Mouse (Mus musculus) embryonic facial prominence, embryonic 11.5 days (tissue): ENCODE measurements around the gene Chst3. TPM values are rescaled to one million over a fixed set of nuclear protein-coding genes. Genes with fewer than 3 reads are reported as not detected.

Experiments used
- ATAC-seq: fragments of 200-750 bp; cut with Nextera tagmentation; replicated peaks from 2 replicates; pipeline ENCODE4 v1.8.0; 2017; ENCODE audit warnings: low read depth; ENCODE audit not compliant: insufficient number of reproducible peaks, low FRiP score, low TSS enrichment
- DNase-seq: peaks from one replicate; pipeline ENCODE4 v3.0.0-alpha.2; 2015; ENCODE audit warnings: low spot score
- H3K27ac ChIP-seq: fragments of 300-500 bp; sonication (generic); replicated peaks from 2 replicates; pipeline ENCODE4 v1.5.1; 2014; ENCODE audit warnings: mild to moderate bottlenecking, low read depth, low read length, control low read depth
- H3K27me3 ChIP-seq: fragments of 300-500 bp; sonication (generic); 2 replicates; pipeline ENCODE4 v1.6.1; 2014; ENCODE audit warnings: mild to moderate bottlenecking, low read length, moderate library complexity, mixed read lengths; ENCODE audit not compliant: control insufficient read depth, insufficient read depth
- H3K36me3 ChIP-seq: fragments of 300-500 bp; sonication (generic); replicated peaks from 2 replicates; pipeline ENCODE4 v1.6.1; 2014; ENCODE audit warnings: low read depth, mild to moderate bottlenecking, low read length, moderate library complexity, mixed read lengths; ENCODE audit not compliant: control insufficient read depth, insufficient read depth
- H3K4me1 ChIP-seq: fragments of 300-500 bp; sonication (generic); 2 replicates; pipeline ENCODE4 v1.6.1; 2014; ENCODE audit warnings: low read length, mixed read lengths; ENCODE audit not compliant: control insufficient read depth, insufficient read depth
- H3K4me2 ChIP-seq: fragments of 300-500 bp; sonication (generic); 2 replicates; pipeline ENCODE4 v1.6.1; 2014; ENCODE audit warnings: low read depth, mild to moderate bottlenecking, control low read depth, low read length, moderate library complexity
- H3K4me3 ChIP-seq: fragments of 300-500 bp; sonication (generic); 2 replicates; pipeline ENCODE4 v1.5.1; 2014; ENCODE audit warnings: low read depth, low read length, control low read depth
- H3K9ac ChIP-seq: fragments of 300-500 bp; sonication (generic); replicated peaks from 2 replicates; pipeline ENCODE4 v1.6.1; 2014; ENCODE audit warnings: mild to moderate bottlenecking, control low read depth, low read length
- H3K9me3 ChIP-seq: fragments of 300-500 bp; sonication (generic); replicated peaks from 2 replicates; pipeline ENCODE4 v1.6.1; 2016; ENCODE audit warnings: mild to moderate bottlenecking, low read length, inconsistent platforms, mixed read lengths; ENCODE audit not compliant: control insufficient read depth
- WGBS: fragments of 180-500 bp; shearing (Covaris S2); extraction: QIAGEN DNeasy Blood & Tissue Kit; methylation state at CpG from one replicate; pipeline ENCODE4 v1.1.7; 2014; 5-methylcytosine and 5-hydroxymethylcytosine counted together
- polyA plus RNA-seq: library from polyadenylated mRNA; unstranded; fragments of >200 nt; fragmentation: Nextera tagmentation; extraction: Ambion mirVana; gene quantifications from 2 replicates; pipeline ENCODE4 v1.2.1, GENCODE M21; 2014

The Chst3 gene
- polyA plus RNA-seq, result 0.86 and 1.4 TPM in 2 replicates

- Histone ChIP-seq H3K4me1 (no peaks in the 10 kb centered on the region; the same call in 1 of the 2 replicates), H3K27ac (0 out of 2 replicates have a peak within 1 kb of the TSS, but pooled peaks have one; percentile 8), H3K9ac (peak within 1 kb of the TSS; percentile 76), H3K27me3 (no peaks in the 10 kb centered on the region; the same call in 1 of the 2 replicates), H3K36me3 (no peaks in the 10 kb centered on the region), H3K9me3 (no peaks in the 10 kb centered on the region), H3K4me2 (peak within 1 kb of the TSS; percentile 92), H3K4me3 (peak within 1 kb of the TSS; percentile 70)
- DNase-seq (peak; percentile 69), ATAC-seq (peak; percentile 86)
- WGBS, result under 1% methylated on average over 71 of the region's 83 CpGs
These were observed at the start of gene Chst3 for GRCm38 (mm10) chr10:60218591-60219499. Gene Chst3, minus strand, starts transcription at chr10:60219260.

GRCm38 (mm10) chr10:60268738-60269137 is 49.7 kb upstream of the Chst3 start:
- H3K4me1 ChIP-seq, result no peaks in the 10 kb centered on the region
- ATAC-seq (no peak), DNase-seq (no peak)
- 86% methylated on average over 10 of the region's 11 CpGs for WGBS
- H3K4me3 ChIP-seq, result no peak overlapping the region
- H3K4me2 ChIP-seq, result no peak overlapping the region
- no peaks in the 10 kb centered on the region for H3K27me3 ChIP-seq
- H3K9me3 ChIP-seq, result no peaks in the 10 kb centered on the region
- no peaks in the 10 kb centered on the region for H3K36me3 ChIP-seq
- H3K27ac ChIP-seq, result no peak overlapping the region
- H3K9ac ChIP-seq, result no peak overlapping the region

GRCm38 (mm10) chr10:60266842-60267401 is 47.9 kb upstream of the Chst3 start:
- H3K27ac ChIP-seq, result no peak overlapping the region
- no peaks in the 10 kb centered on the region for H3K4me1 ChIP-seq
- H3K27me3 ChIP-seq, result no peaks in the 10 kb centered on the region
- no peak overlapping the region for H3K9ac ChIP-seq
- WGBS, result 90% methylated on average over 8 of the region's 8 CpGs
- no peak for DNase-seq
- H3K36me3 ChIP-seq, result no peaks in the 10 kb centered on the region
- no peak overlapping the region for H3K4me2 ChIP-seq
- no peak overlapping the region for H3K4me3 ChIP-seq
- ATAC-seq, result no peak
- no peaks in the 10 kb centered on the region for H3K9me3 ChIP-seq

DNA sequence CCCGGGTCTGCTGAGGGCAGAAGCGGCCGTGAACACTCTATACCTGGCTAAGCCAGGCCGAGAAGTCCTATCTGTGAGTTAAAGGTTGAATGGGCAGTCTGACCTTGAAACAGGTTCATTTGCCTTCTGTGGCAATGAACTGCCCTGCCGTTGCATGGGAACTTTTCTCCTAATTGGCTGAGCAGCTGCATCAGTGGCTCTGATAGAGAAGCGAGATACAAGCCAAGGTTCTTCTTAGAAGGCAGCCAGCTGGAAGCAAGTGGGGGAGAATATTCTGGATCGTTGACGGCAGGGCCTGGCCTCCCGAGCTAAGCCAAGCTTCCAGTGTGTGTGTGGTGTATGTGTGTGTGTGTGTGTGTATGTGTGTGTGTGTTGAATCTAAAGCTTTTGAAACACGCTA is 46.2 kb upstream of the Chst3 start:
- no peak overlapping the region for H3K4me3 ChIP-seq
- no peaks in the 10 kb centered on the region for H3K27me3 ChIP-seq
- DNase-seq, result no peak
- H3K9ac ChIP-seq, result no peak overlapping the region
- H3K36me3 ChIP-seq, result no peaks in the 10 kb centered on the region
- H3K27ac ChIP-seq, result no peak overlapping the region
- ATAC-seq, result no peak
- H3K4me1 ChIP-seq, result no peaks in the 10 kb centered on the region
- H3K4me2 ChIP-seq, result no peak overlapping the region
- H3K9me3 ChIP-seq, result no peaks in the 10 kb centered on the region
- 86% methylated on average over 10 of the region's 10 CpGs for WGBS

DNA sequence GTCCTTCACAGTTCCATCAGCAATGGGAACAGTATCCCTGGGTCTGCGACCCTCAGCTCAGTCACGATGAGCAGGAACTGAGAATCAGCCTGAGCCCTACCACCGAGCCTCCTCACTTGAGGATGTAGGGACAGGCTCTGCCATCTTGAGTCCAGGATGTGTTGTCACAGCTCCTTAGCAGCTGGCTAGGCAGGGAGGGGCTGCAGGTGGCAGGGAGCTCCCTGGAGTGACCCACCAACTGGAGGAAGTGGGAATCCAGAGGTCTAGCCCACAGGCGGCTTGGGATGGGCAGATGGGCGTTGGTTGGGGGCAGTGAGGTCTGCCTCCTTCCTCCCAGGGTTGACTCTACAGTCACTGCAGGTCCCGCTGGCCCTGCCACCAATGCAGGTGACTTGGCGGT is 44.3 kb upstream of the Chst3 start:
- no peak overlapping the region for H3K9ac ChIP-seq

GRCm38 (mm10) chr10:60262386-60262785 is 43.3 kb upstream of the Chst3 start:
- H3K27me3 ChIP-seq, result no peaks in the 10 kb centered on the region
- no peak overlapping the region for H3K9ac ChIP-seq
- ATAC-seq (no peak), DNase-seq (peak; percentile 45)
- H3K9me3 ChIP-seq, result no peaks in the 10 kb centered on the region
- no peak overlapping the region for H3K4me2 ChIP-seq
- no peak overlapping the region for H3K4me3 ChIP-seq
- H3K27ac ChIP-seq, result no peak overlapping the region
- H3K36me3 ChIP-seq, result no peaks in the 10 kb centered on the region
- H3K4me1 ChIP-seq, result no peaks in the 10 kb centered on the region
- 81% methylated on average over 3 of the region's 3 CpGs for WGBS

More for the DNA sequence above, 44.3 kb upstream of the Chst3 start:
- no peak for ATAC-seq
- no peaks in the 10 kb centered on the region for H3K36me3 ChIP-seq
- H3K9me3 ChIP-seq, result no peaks in the 10 kb centered on the region
- 77% methylated on average over 7 of the region's 7 CpGs for WGBS
- H3K4me1 ChIP-seq, result no peaks in the 10 kb centered on the region
- no peak overlapping the region for H3K27ac ChIP-seq
- no peak overlapping the region for H3K4me3 ChIP-seq
- no peak overlapping the region for H3K4me2 ChIP-seq
- no peak for DNase-seq
- H3K27me3 ChIP-seq, result no peaks in the 10 kb centered on the region

- no peaks in the 10 kb centered on the region for H3K36me3 ChIP-seq
- H3K27ac ChIP-seq, result no peak overlapping the region
- no peaks in the 10 kb centered on the region for H3K4me1 ChIP-seq
- no peaks in the 10 kb centered on the region for H3K9me3 ChIP-seq
- no peak overlapping the region for H3K4me3 ChIP-seq
- H3K4me2 ChIP-seq, result no peak overlapping the region
- H3K9ac ChIP-seq, result no peak overlapping the region
- 26% methylated on average over 5 of the region's 5 CpGs for WGBS
- DNase-seq (no peak), ATAC-seq (no peak)
- no peaks in the 10 kb centered on the region for H3K27me3 ChIP-seq
These were observed 42.5 kb upstream of the Chst3 start for GRCm38 (mm10) chr10:60261530-60261929.
